Mouse (Mus musculus) brown adipose tissue, adult 24 weeks (tissue): Measurements from ENCODE around the gene Kdelc2. TPM values are rescaled to one million over a fixed set of nuclear protein-coding genes. Genes with fewer than 3 reads are reported as not detected.

Source experiments
- H3K27ac ChIP-seq: fragments of 200-500 bp; replicated peaks from 2 replicates; pipeline ENCODE4 v1.5.1; 2012; ENCODE audit warnings: low read depth, mild to moderate bottlenecking, low read length
- H3K4me1 ChIP-seq: fragments of 200-500 bp; 2 replicates; pipeline ENCODE4 v1.6.1; 2012; ENCODE audit warnings: low read length, mixed read lengths; ENCODE audit not compliant: control insufficient read depth, insufficient read depth, insufficient read length
- H3K4me3 ChIP-seq: fragments of 200-500 bp; 2 replicates; pipeline ENCODE4 v1.5.1; 2012; ENCODE audit warnings: low read depth, mild to moderate bottlenecking, low read length, moderate library complexity; ENCODE audit not compliant: insufficient read depth
- polyA plus RNA-seq: library from polyadenylated mRNA; stranded (reverse); fragments of >200 nt; gene quantifications from 2 replicates; pipeline ENCODE4 v1.2.4, GENCODE M21; 2012; ENCODE audit not compliant: missing spikeins, insufficient read depth, insufficient read length

Gene Kdelc2
- polyA plus RNA-seq = 6.1 and 6.8 TPM in 2 replicates

GRCm38 (mm10) chr9:53383951-53384866 is at the start of gene Kdelc2:
Gene Kdelc2 (plus strand): TSS chr9:53384025.
- Histone ChIP-seq H3K4me1 (no peaks in the 10 kb centered on the region), H3K4me3 (peak within 1 kb of the TSS; percentile 71), H3K27ac (peak within 1 kb of the TSS; percentile 74)

DNA sequence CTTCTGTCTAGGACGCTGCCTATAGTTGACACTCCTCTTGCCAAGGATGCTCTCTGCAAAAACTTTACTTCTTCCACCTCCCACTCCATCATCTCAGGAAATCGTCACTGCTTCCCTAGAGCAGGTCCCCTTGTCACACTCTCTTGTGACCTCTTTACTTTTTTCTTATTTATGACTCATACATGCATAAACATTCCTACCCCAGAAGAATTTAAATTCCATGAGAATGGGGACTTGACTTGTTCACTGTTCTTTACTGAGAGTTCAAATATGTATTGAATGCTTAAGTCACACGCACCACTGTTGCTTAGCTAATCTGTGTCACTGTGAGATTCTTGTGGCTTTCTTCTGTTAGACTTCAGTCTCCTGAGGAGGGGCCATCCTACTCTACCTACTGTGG is 48.7 kb upstream of the Kdelc2 start:
- H3K4me3 ChIP-seq = no peak overlapping the region
- no peaks in the 10 kb centered on the region for H3K4me1 ChIP-seq
- H3K27ac ChIP-seq = no peak overlapping the region

DNA sequence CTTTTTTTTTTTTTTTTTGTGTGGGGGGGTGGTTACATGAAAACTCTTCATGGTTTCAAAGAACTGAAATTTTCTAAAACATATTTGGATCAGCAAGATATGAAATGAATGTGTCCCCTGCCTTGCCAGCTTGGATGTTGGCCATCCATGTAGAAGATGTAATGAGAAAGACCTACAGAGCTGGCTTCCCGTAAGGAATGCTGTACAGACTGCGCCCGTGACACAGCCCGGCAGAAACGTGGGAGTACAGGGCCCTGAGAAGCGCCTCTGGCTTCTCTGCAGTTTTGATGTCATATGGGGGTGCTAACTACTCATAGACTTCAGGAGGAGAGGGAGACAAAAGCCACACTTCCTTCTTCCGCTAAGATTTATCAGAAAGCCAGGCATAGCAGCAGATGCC is 44.2 kb upstream of the Kdelc2 start:
- Histone ChIP-seq H3K4me1 (peaks cover 3% of the 10 kb centered on the region; the same call in 1 of the 2 replicates), H3K4me3 (no peak overlapping the region), H3K27ac (no peak overlapping the region)

GRCm38 (mm10) chr9:53340328-53340916 is 43.4 kb upstream of the Kdelc2 start:
- H3K4me1 ChIP-seq = peaks cover 3% of the 10 kb centered on the region; the same call in 1 of the 2 replicates
- H3K27ac ChIP-seq = no peak overlapping the region
- peak overlapping the region; percentile 56; the same call in 1 of the 2 replicates for H3K4me3 ChIP-seq

DNA sequence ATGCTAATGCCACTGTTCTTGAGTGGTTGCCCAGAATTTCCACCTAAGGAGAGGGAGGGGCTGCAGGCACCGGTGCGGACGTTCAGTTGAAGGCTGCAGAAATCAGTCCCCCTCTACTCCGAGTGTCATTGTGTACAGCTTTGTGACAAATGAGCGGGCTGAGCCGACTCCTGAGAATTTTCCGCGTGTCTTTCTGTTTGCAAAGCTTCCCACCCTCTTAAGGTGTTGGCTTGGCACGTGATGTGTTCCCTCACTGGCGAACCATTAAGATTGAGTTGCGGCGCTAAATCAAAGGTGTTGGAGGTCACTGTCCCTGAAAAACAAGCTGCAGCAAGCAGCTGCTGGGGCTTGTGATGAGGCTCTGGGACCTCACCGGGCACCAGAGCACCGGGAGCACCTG is 42.9 kb upstream of the Kdelc2 start:
- peak overlapping the region; percentile 56 for H3K4me3 ChIP-seq
- H3K4me1 ChIP-seq = peaks cover 3% of the 10 kb centered on the region; the same call in 1 of the 2 replicates
- no peak overlapping the region for H3K27ac ChIP-seq

DNA sequence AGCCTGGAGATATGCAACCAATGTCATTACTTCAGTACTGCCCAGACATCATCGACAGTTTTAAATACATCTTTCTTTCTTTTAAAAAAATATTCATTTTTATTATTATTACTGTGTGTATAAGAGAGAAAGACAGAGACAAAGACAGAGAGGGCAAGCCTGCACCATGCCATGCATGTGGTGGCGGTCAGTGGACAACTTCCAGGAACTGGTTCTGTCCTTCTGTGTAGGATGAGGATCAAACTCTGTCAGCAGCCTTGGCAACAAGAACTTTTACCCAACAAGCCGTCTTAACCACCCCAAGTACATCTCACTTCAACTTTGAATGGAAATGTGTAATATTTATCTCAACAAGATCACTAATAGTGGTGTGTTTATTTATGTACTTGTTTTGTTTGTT is 41.8 kb upstream of the Kdelc2 start:
- Histone ChIP-seq H3K27ac (no peak overlapping the region), H3K4me1 (peaks cover 3% of the 10 kb centered on the region; the same call in 1 of the 2 replicates), H3K4me3 (no peak overlapping the region)

GRCm38 (mm10) chr9:53344646-53345432 is 39.0 kb upstream of the Kdelc2 start:
- Histone ChIP-seq H3K4me3 (no peak overlapping the region), H3K4me1 (peaks cover 3% of the 10 kb centered on the region; the same call in 1 of the 2 replicates), H3K27ac (no peak overlapping the region)

GRCm38 (mm10) chr9:53345728-53346127 is 38.1 kb upstream of the Kdelc2 start:
- Histone ChIP-seq H3K27ac (no peak overlapping the region), H3K4me3 (no peak overlapping the region), H3K4me1 (peaks cover 3% of the 10 kb centered on the region; the same call in 1 of the 2 replicates)

GRCm38 (mm10) chr9:53346402-53346801 is 37.4 kb upstream of the Kdelc2 start:
- no peak overlapping the region for H3K4me3 ChIP-seq
- no peak overlapping the region for H3K27ac ChIP-seq
- H3K4me1 ChIP-seq = no peaks in the 10 kb centered on the region

GRCm38 (mm10) chr9:53349211-53349610 is 34.6 kb upstream of the Kdelc2 start:
- Histone ChIP-seq H3K4me1 (no peaks in the 10 kb centered on the region), H3K4me3 (no peak overlapping the region), H3K27ac (no peak overlapping the region)

DNA sequence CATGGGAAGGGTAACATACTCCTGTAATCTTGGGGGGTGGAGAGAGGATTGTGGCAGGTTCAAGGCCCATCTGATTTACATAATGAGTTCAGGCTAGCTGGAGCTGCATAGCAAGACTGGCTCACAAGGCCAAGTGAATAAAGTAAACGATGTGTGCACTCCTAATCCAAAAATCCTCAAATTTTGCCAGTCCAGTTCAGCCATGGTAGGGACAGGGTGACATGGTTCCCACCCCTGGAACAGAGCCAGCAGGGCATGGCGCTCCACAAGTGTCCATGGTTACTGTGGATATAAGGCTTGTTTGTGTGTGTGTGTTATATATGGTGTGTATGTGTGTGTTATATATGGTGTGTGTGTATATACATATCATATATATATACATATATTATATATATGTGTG is 33.5 kb upstream of the Kdelc2 start:
- Histone ChIP-seq H3K4me3 (no peak overlapping the region), H3K4me1 (no peaks in the 10 kb centered on the region), H3K27ac (no peak overlapping the region)

DNA sequence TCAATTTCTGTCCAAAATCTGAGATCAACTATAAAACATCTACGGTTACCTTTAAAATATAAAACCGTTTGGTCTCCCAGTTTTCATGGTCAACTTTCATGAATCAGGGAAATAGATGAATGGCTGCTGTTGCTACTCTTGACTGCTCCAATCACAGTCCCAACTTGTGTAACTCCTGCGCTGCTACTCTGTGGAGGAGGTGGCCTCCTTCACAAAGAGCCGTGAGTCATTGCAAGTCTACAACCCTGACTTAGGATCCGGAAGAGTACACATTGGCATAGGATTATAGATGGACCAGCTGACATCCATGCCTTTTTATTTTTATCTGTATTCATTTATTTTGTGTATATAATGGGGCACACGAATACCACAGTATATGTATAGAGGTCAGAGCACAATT is 31.9 kb upstream of the Kdelc2 start:
- H3K4me3 ChIP-seq = no peak overlapping the region
- H3K27ac ChIP-seq = no peak overlapping the region
- H3K4me1 ChIP-seq = no peaks in the 10 kb centered on the region

DNA sequence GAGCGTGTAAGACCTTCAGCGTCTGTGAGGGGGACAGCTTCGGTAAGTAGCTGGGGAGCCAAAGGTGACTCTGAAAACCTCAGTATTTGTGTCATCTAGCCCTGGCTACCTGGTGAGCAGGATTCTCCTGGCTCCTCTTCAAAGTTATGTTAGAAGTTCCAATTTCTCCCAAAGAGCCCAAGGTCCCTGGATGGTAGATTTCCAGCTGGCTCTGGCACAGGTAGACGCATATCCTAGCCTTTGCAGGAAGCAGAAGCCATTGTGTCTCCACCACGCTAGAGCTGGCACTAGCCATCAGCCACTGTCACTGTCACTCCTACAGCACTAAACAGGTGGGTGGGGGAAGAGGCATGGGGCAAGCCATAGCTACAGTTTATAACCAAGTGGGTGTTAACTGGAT is 30.7 kb upstream of the Kdelc2 start:
- Histone ChIP-seq H3K27ac (no peak overlapping the region), H3K4me1 (no peaks in the 10 kb centered on the region)

GRCm38 (mm10) chr9:53356219-53357155 is 27.3 kb upstream of the Kdelc2 start:
- H3K4me3 ChIP-seq = 0 out of 2 replicates have a peak overlapping the region, but pooled peaks have one; percentile 5
- no peaks in the 10 kb centered on the region for H3K4me1 ChIP-seq
- H3K27ac ChIP-seq = no peak overlapping the region

More for the DNA sequence above, 30.7 kb upstream of the Kdelc2 start:
- no peak overlapping the region for H3K4me3 ChIP-seq
